Mouse (Mus musculus) G1E (cell line): ENCODE data around the gene Nck2.

Experiments
- CTCF ChIP-seq: IDR thresholded peaks from 2 replicates; pipeline ENCODE4 v1.5.1; 2012; ENCODE audit warnings: low read depth, low read length, inconsistent platforms, mixed read lengths
- GATA1 ChIP-seq: IDR thresholded peaks from 2 replicates; pipeline ENCODE4 v1.6.1; 2012; ENCODE audit warnings: borderline replicate concordance, low read length, inconsistent platforms, mixed read lengths
- POLR2AphosphoS5 ChIP-seq: IDR thresholded peaks from 2 replicates; pipeline ENCODE4 v1.6.1; 2012; ENCODE audit warnings: low read depth, low read length, inconsistent platforms; ENCODE audit not compliant: insufficient replicate concordance
- TAL1 ChIP-seq: conservative IDR thresholded peaks from 2 replicates; pipeline ENCODE4 v1.6.1; 2012; ENCODE audit warnings: low read depth, low read length, inconsistent platforms, mixed read lengths

DNA sequence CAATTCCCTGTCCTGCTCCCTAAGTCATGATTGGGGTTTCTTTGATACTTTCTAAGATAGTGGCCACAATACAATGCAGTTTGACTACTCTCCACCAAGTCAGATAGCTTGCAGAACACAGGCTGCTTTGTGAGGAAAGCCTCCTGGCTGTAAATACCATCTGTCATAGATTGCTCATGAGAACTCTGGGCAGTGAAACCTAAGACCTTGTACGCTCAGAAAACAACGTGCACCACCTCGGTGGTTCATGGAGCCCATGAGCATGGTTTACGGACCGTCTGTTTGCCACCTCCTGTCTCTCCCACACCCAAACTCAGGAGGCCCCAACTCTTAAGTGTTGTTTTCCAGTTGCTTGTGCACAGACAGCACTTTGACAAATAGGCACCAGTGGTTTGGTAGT, 104.4 kb downstream of the Nck2 start:
- TF ChIP-seq CTCF (no peak), POLR2AphosphoS5 (no peak), TAL1 (no peak), GATA1 (no peak)
